Mouse (Mus musculus) embryo, embryonic 11.5 days (tissue): ENCODE results near the gene Polg2.
"Not testable (repeated sequence)": the region's sequence is repeated elsewhere in the genome, so short reads cannot be mapped to it uniquely, and the experiment has no call there.

Source experiments
- DNase-seq: peaks from one replicate; pipeline ENCODE4 v3.0.0-alpha.2; 2012; ENCODE audit warnings: low read depth, low spot score

The Polg2 gene

DNA sequence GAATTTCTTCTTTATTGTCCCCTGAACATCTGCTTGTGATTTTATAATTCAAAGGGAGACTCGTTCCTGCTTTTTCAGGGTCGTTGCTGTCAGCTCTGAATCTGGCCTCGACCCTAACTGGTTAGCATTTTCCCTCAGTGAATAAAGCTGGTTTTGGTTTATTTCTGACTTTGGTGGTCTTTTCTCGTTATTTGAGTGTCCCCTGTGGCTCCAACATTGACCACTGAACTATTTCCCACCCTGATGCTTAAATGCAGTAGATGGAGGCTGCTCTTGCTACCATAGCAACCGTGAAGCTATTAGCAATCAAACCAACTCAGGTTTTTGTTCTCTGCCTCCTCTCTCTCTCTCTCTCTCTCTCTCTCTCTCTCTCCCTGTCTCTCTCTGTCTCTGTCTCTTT, 51.4 kb downstream of the Polg2 start:
- DNase-seq: no peak

DNA sequence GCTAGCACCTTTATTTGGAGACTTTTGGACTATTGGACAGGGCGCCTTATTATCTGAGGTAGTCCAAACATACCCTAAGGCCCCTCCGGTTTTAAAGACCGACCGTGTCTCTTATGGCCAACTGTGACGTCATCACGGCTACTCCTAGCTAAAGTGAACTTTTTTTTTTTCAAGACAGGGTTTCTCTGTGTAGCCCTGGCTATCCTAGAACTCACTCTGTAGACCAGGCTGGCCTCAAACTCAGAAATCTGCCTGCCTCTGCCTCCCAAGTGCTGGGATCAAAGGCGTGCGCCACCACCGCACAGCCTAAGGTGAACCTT, 54.5 kb downstream of the Polg2 start:
- not testable (repeated sequence) for DNase-seq

DNA sequence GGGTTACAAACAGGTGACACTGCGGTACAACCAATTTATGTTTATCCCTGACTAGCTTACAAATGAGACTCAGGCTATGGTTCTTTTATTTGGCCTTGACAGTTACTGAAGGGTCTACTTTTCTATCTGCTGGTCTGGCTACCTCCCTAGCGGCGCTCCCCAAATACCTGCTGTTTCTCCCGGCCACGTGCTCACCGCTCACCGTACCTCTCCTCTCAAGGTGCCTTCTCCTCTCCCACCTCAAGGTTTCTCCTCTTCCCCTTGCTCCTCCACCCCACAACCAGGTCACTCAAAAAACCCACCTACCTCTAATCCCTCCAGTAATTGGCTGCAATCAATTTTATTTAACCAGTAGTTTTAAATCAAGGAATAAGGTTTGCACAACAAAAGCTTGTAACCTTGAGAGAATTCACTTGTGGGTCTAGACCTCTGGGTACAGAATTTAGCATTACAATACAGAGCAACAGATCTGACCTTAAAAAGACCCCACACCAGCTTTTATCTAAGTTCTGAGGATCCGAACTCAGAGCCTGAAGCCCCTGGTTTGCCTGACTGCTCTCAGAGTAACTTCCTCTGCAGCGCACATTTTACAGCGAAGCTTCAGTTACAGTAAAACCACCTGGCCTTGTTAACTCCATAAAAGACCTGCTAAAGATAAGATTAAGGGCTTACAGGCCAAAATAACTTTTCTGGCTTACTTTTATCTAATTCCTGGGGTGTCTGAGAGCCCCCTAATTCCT, 55.0 kb downstream of the Polg2 start:
- DNase-seq: no peak

DNA sequence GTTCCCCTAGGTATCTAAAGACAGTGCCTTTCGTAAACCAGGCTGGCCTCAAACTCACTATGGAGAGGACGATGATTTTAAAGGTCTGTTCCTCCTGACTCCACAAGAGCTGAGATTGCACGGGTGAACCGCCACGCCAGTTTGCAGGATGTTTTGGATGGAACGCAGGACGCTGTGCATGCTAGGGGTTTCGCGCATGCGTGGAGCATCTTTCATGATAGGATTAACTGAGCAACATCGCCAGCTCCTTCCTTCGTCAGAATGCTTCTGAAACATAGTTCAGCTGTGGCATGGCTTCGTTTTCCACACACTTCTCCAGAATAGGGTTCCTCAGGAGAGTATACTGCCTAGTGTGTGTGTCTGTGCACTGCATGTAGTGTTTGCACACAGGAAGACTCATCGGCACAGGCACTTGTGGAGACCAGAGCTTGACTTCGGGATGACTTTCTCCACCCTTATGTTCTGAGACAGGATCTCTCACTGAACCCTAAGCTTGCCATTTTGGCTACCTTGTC, 55.7 kb downstream of the Polg2 start:
- no peak for DNase-seq

DNA sequence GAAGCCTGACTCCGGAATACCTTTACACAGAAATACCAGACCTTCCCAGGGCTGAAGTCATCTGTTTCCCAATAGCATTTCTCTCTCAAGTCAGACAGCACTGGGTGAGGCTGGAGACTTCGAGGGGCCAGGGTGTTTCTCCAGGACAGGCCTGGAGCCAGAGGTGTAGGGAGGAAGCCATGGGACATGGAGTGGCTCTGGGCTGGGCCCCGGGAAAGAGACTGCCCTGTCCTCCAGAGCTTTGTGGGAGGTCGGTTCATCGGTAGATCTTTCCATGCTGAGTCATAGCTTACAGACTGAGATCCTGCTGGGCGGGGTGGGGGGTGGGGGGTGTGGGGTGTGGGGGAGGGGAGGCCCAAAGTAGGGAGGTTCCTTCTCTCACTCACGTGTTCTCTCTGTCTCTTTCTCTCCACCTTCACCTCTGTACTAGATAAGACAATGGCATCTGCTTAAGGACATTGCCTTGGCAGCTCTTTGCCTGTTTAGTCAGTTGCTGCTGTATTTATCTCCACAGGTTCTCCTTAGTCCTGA, 56.4 kb downstream of the Polg2 start:
- no peak for DNase-seq

DNA sequence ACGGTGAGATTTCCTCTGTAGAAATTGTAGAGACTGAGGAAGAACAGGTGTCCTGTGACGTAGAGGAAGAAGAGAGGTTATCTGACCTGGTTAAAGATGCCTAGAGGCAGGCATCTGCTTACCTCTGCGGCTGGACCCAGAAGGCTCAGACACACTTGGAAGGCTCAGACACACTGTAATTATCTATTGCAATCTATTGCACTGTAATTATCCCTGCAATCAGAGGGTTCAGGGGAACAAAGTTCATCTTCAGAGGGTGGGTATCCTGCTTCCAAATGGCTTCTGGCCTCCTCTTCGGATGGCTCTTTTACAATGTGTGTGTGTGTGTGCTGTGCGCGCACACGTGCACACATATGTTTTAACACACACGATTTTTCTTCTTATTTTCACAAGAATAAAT, 59.0 kb downstream of the Polg2 start:
- DNase-seq: no peak
